8 mouse cellular contexts compared by ENCODE assay signal in genomic region chr9:15279139-15279648, GRCm38 (mm10). TPM values are rescaled to one million over a fixed set of nuclear protein-coding genes. Genes with fewer than 3 reads are reported as not detected.
A peak's percentile ranks its signal among the peaks of the same experiment; 100 is the strongest.
DNase-seq lines count a peak whose midpoint lies in the region; ATAC-seq and TF ChIP-seq lines count a peak whose summit lies in the region.

No protein-coding gene starts in this region.

- peak overlapping the region; percentile 89 for H3K27ac ChIP-seq in heart, adult 2 months
- peak overlapping the region; percentile 84 for H3K27ac ChIP-seq in forebrain, embryonic 13.5 days
- peak overlapping the region; percentile 55 for H3K27ac ChIP-seq in liver, embryonic 14.5 days

- DNase-seq in heart, adult 2 months = no peak
- DNase-seq in heart, adult 18-20 months = no peak
- DNase-seq in 3T3-L1 (ENCODE audit: low read depth, low spot score) = peak; percentile 3
- DNase-seq in liver, embryonic 14.5 days (ENCODE audit: low read depth in 3 of 3, low spot score in 3 of 3) = no peak
- no peak for DNase-seq in layer of hippocampus, postnatal 36 days
- no peak for DNase-seq in layer of hippocampus, adult 11-12 months (ENCODE audit: low spot score)
- DNase-seq in adrenal gland, postnatal 4 days (ENCODE audit: low spot score in 2 of 2) = no peak

- intact Hi-C loops in heart, adult 2 months (cut with DNase I) = loop anchor here (2.0 kb wide), 1 partner anchor 78 kb away; the partner anchor contains the start of gene Cep295

- TF ChIP-seq POLR2A in heart, adult 2 months (IDR thresholded peaks at IDR 0.05; ENCODE audit: insufficient read depth, low read depth, low read length) = no peak

- H3K9me3 ChIP-seq in forebrain, embryonic 13.5 days (replicated peaks) = no peaks in the 10 kb centered on the region
- H3K9me3 ChIP-seq in liver, embryonic 14.5 days (ENCODE audit: control insufficient read depth, low read length) = no peaks in the 10 kb centered on the region

- TF ChIP-seq CTCF in heart, adult 2 months (IDR thresholded peaks at IDR 0.05) = no peak
- TF ChIP-seq CTCF in liver, embryonic 14.5 days (IDR thresholded peaks at IDR 0.05; ENCODE audit: low read depth) = no peak

- 8% methylated on average over 19 of the region's 19 CpGs for WGBS in heart, adult 2 months
- 9% methylated on average over 19 of the region's 19 CpGs for WGBS in forebrain, embryonic 13.5 days
- WGBS in liver, embryonic 14.5 days (ENCODE audit: insufficient replicate concordance) = 7% methylated on average over 19 of the region's 19 CpGs

- peaks cover 5% of the 10 kb centered on the region for H3K4me1 ChIP-seq in heart, adult 2 months (ENCODE audit: control insufficient read depth, insufficient read depth, low read length)
- peaks cover 29% of the 10 kb centered on the region for H3K4me1 ChIP-seq in forebrain, embryonic 13.5 days
- H3K4me1 ChIP-seq in liver, embryonic 14.5 days (replicated peaks; ENCODE audit: control insufficient read depth in 2 of 2, insufficient read depth in 2 of 2, low read length in 1 of 2) = peaks cover 6 to 11% of the 10 kb centered on the region in 2 experiments

- no peak for TF ChIP-seq EP300 in heart, adult 2 months (IDR thresholded peaks at IDR 0.05; ENCODE audit: insufficient read depth, low read depth, low read length)
- TF ChIP-seq EP300 in liver, embryonic 14.5 days (IDR thresholded peaks at IDR 0.05; ENCODE audit: low read depth) = no peak

- H3K4me3 ChIP-seq in heart, adult 2 months = peak overlapping the region; percentile 90
- peak overlapping the region; percentile 92 for H3K4me3 ChIP-seq in forebrain, embryonic 13.5 days
- H3K4me3 ChIP-seq in liver, embryonic 14.5 days (ENCODE audit: insufficient read depth in 1 of 2, low read depth in 2 of 2, low read length in 2 of 2) = peak overlapping the region; percentile 84 to 88

- no peaks in the 10 kb centered on the region for H3K27me3 ChIP-seq in heart, adult 2 months (ENCODE audit: control insufficient read depth, insufficient read depth, low read length)
- H3K27me3 ChIP-seq in forebrain, embryonic 13.5 days = no peaks in the 10 kb centered on the region
- H3K27me3 ChIP-seq in liver, embryonic 14.5 days (ENCODE audit: control insufficient read depth, insufficient read depth, low read length) = no peaks in the 10 kb centered on the region

- no peaks in the 10 kb centered on the region; the same call in none of the 2 replicates for H3K79me2 ChIP-seq in heart, adult 2 months (replicated peaks; ENCODE audit: control insufficient read depth, insufficient read depth, low read length)

- peaks cover 6% of the 10 kb centered on the region for H3K36me3 ChIP-seq in heart, adult 2 months (ENCODE audit: control insufficient read depth, insufficient read depth, low read length)
- H3K36me3 ChIP-seq in forebrain, embryonic 13.5 days (ENCODE audit: poor library complexity, severe bottlenecking) = peaks cover 22% of the 10 kb centered on the region
- H3K36me3 ChIP-seq in liver, embryonic 14.5 days (replicated peaks; ENCODE audit: control insufficient read depth, insufficient read depth, low read depth) = peaks cover 17% of the 10 kb centered on the region

- no peak for ATAC-seq in forebrain, embryonic 13.5 days
- ATAC-seq in liver, embryonic 14.5 days (ENCODE audit: insufficient read depth) = no peak

- H3K4me2 ChIP-seq in forebrain, embryonic 13.5 days = peak overlapping the region; percentile 82
- H3K4me2 ChIP-seq in liver, embryonic 14.5 days (ENCODE audit: low read depth) = peak overlapping the region; percentile 58

- H3K9ac ChIP-seq in heart, adult 2 months (ENCODE audit: low read depth, low read length) = peak overlapping the region; percentile 99
- H3K9ac ChIP-seq in forebrain, embryonic 13.5 days = peak overlapping the region; percentile 98
- peak overlapping the region; percentile 80 for H3K9ac ChIP-seq in liver, embryonic 14.5 days (replicated peaks)

RNA-seq across cellular contexts. Expression of gene Med17, which starts 0.5 kb away (rescaled TPM):
- total RNA-seq in heart, adult 2 months (2021) = 10 to 100 TPM; 14.3 to 14.6 TPM
- polyA plus RNA-seq in heart, adult 2 months (2012; rRNA removed) = 10.3 and 13.6 TPM in 2 replicates
- 10 to 100 TPM; 13.1 to 17.7 TPM for total RNA-seq in heart, adult 18-20 months (2021)
- polyA plus RNA-seq in forebrain, embryonic 13.5 days (2015; fragmentation: Nextera tagmentation; extraction: Ambion mirVana) = 40.1 and 44.4 TPM in 2 replicates
- polyA plus RNA-seq in liver, embryonic 14.5 days (2012; rRNA removed) = 9.6 and 15.0 TPM in 2 replicates
- 15.8 and 17.2 TPM in 2 replicates for polyA plus RNA-seq in liver, embryonic 14.5 days (2014; fragmentation: Nextera tagmentation; extraction: Ambion mirVana)
- total RNA-seq in layer of hippocampus, postnatal 36 days (2021) = 10 to 100 TPM; 38.9 to 41.9 TPM
- 10 to 100 TPM; 46.9 to 51.3 TPM for total RNA-seq in adrenal gland, postnatal 4 days (2021)

RNA-seq across cellular contexts. Expression of gene Taf1d, which starts 26.8 kb away (rescaled TPM):
- total RNA-seq in heart, adult 2 months (2021) = 10 to 100 TPM; 26.0 to 28.0 TPM
- polyA plus RNA-seq in heart, adult 2 months (2012; rRNA removed) = 5.8 and 13.6 TPM in 2 replicates
- 10 to 100 TPM; 21.5 to 33.2 TPM for total RNA-seq in heart, adult 18-20 months (2021)
- 64.8 and 66.2 TPM in 2 replicates for polyA plus RNA-seq in forebrain, embryonic 13.5 days (2015; fragmentation: Nextera tagmentation; extraction: Ambion mirVana)
- 33.8 and 57.4 TPM in 2 replicates for polyA plus RNA-seq in liver, embryonic 14.5 days (2012; rRNA removed)
- polyA plus RNA-seq in liver, embryonic 14.5 days (2014; fragmentation: Nextera tagmentation; extraction: Ambion mirVana) = 29.6 TPM in 2 replicates
- total RNA-seq in layer of hippocampus, postnatal 36 days (2021) = 10 to 100 TPM; 34.3 to 35.2 TPM
- total RNA-seq in adrenal gland, postnatal 4 days (2021) = 100 to 1,000 TPM; 121 to 148 TPM

RNA-seq across cellular contexts. Expression of gene 4931406C07Rik, which starts 27.1 kb away (rescaled TPM):
- 1 to 10 TPM; 4.9 to 5.7 TPM for total RNA-seq in heart, adult 2 months (2021)
- 8.1 and 12.3 TPM in 2 replicates for polyA plus RNA-seq in heart, adult 2 months (2012; rRNA removed)
- total RNA-seq in heart, adult 18-20 months (2021) = 10 to 100 TPM in 1 of 2 experiments, 1 to 10 TPM in 1; 4.2 to 11.9 TPM
- 9.3 and 10.0 TPM in 2 replicates for polyA plus RNA-seq in forebrain, embryonic 13.5 days (2015; fragmentation: Nextera tagmentation; extraction: Ambion mirVana)
- polyA plus RNA-seq in liver, embryonic 14.5 days (2012; rRNA removed) = 4.0 and 5.9 TPM in 2 replicates
- polyA plus RNA-seq in liver, embryonic 14.5 days (2014; fragmentation: Nextera tagmentation; extraction: Ambion mirVana) = 2.3 and 2.7 TPM in 2 replicates
- 10 to 100 TPM; 16.2 to 18.5 TPM for total RNA-seq in layer of hippocampus, postnatal 36 days (2021)
- total RNA-seq in adrenal gland, postnatal 4 days (2021) = 10 to 100 TPM; 68.9 to 71.8 TPM

RNA-seq across cellular contexts. Expression of gene Vstm5, which starts 40.3 kb away (rescaled TPM):
- under 1 TPM; 0.23 to 0.32 TPM for total RNA-seq in heart, adult 2 months (2021)
- 0.31 and 0.59 TPM in 2 replicates for polyA plus RNA-seq in heart, adult 2 months (2012; rRNA removed)
- under 1 TPM; 0.23 to 0.35 TPM for total RNA-seq in heart, adult 18-20 months (2021)
- 2.7 and 4.4 TPM in 2 replicates for polyA plus RNA-seq in forebrain, embryonic 13.5 days (2015; fragmentation: Nextera tagmentation; extraction: Ambion mirVana)
- polyA plus RNA-seq in liver, embryonic 14.5 days (2012; rRNA removed) = 0.22 and 0.27 TPM in 2 replicates
- polyA plus RNA-seq in liver, embryonic 14.5 days (2014; fragmentation: Nextera tagmentation; extraction: Ambion mirVana) = 0.06 and 0.29 TPM in 2 replicates
- 1 to 10 TPM; 4.5 to 6.3 TPM for total RNA-seq in layer of hippocampus, postnatal 36 days (2021)
- 1 to 10 TPM; 1.5 to 2.0 TPM for total RNA-seq in adrenal gland, postnatal 4 days (2021)
